ENCODE assay signal across 29 mouse cellular contexts in the genomic region with DNA sequence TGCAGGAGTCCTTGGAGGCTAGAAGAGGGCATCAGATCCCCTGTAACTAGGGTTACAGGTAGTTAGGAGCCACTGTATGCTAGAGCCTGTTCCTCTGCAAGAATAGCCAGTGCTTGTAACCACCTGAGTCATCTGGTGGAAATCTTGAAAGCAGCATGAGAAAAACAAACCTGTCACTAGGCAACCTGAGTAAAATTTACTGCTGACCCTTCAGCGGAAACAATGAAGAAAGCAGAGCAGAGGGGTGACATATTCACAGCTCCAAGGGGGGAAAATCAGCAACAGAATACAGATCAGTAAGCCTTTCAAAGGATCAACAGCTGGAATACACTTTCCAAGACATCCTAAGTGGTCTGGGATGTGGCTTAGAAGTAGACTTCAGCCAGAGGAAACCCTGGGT. TPM values are rescaled to one million over a fixed set of nuclear protein-coding genes. Genes with fewer than 3 reads are reported as not detected.
DNase-seq lines count a peak whose midpoint lies in the region; ATAC-seq and TF ChIP-seq lines count a peak whose summit lies in the region.
"Had no signal": no experiment of that assay in that cellular context is flagged by ENCODE, and none has a peak within 500 bp of the region (broad histone marks: within the 10 kb centered on the region; RNA-seq: fewer than 3 reads in every experiment).

No protein-coding gene starts in this region.

- H3K4me1 ChIP-seq in heart, embryonic 12.5 days (replicated peaks), result peaks cover 12% of the 10 kb centered on the region
- peaks cover 4% of the 10 kb centered on the region; the same call in 1 of the 2 replicates for H3K4me1 ChIP-seq in lung, postnatal 0 days (ENCODE audit: insufficient read depth, low read depth, low read length)
- H3K4me1 ChIP-seq in limb, embryonic 10.5 days, result peaks cover 31% of the 10 kb centered on the region
- no peaks in the 10 kb centered on the region for H3K4me1 ChIP-seq in cerebellum, adult 2 months (ENCODE audit: control insufficient read depth, insufficient read depth, low read length)

- H3K27me3 ChIP-seq in heart, embryonic 12.5 days (replicated peaks), result no peaks in the 10 kb centered on the region
- no peaks in the 10 kb centered on the region for H3K27me3 ChIP-seq in lung, postnatal 0 days (replicated peaks; ENCODE audit: insufficient read depth, low read length)
- no peaks in the 10 kb centered on the region for H3K27me3 ChIP-seq in limb, embryonic 10.5 days (ENCODE audit: low read depth, poor library complexity, severe bottlenecking)
- no peaks in the 10 kb centered on the region for H3K27me3 ChIP-seq in cerebellum, adult 2 months (ENCODE audit: control insufficient read depth, insufficient read depth, low read length)
- H3K27me3 ChIP-seq: embryonic facial prominence, embryonic 13.5 days; forebrain, embryonic 12.5 days; heart, embryonic 13.5 days; hindbrain, embryonic 12.5 days; hindbrain, embryonic 15.5 days; intestine, embryonic 15.5 days had no signal

- TF ChIP-seq EP300 in lung, postnatal 0 days (IDR thresholded peaks at IDR 0.05), result no peak

- no peak overlapping the region for H3K4me3 ChIP-seq in heart, embryonic 12.5 days
- H3K4me3 ChIP-seq in lung, postnatal 0 days (ENCODE audit: low read depth, low read length), result no peak overlapping the region
- no peak overlapping the region for H3K4me3 ChIP-seq in limb, embryonic 10.5 days
- no peak overlapping the region for H3K4me3 ChIP-seq in cerebellum, adult 2 months (replicated peaks; ENCODE audit: insufficient read depth, low read depth, low read length)
- H3K4me3 ChIP-seq: embryonic facial prominence, embryonic 10.5 days; embryonic facial prominence, embryonic 13.5 days; erythroblast, embryonic 14.5 days; forebrain, embryonic 12.5 days; heart, embryonic 13.5 days; hindbrain, embryonic 12.5 days; hindbrain, embryonic 15.5 days; intestine, embryonic 15.5 days had no signal

- H3K36me3 ChIP-seq in heart, embryonic 12.5 days, result no peaks in the 10 kb centered on the region
- no peaks in the 10 kb centered on the region for H3K36me3 ChIP-seq in lung, postnatal 0 days (ENCODE audit: insufficient read depth, low read length)
- H3K36me3 ChIP-seq in limb, embryonic 10.5 days, result no peaks in the 10 kb centered on the region
- H3K36me3 ChIP-seq: embryonic facial prominence, embryonic 10.5 days; embryonic facial prominence, embryonic 13.5 days; forebrain, embryonic 12.5 days; heart, embryonic 13.5 days; hindbrain, embryonic 12.5 days; hindbrain, embryonic 15.5 days; intestine, embryonic 15.5 days had no signal

- no peak for DNase-seq in heart, postnatal 14 days
- DNase-seq in lung, postnatal 0 days (ENCODE audit: low spot score), result peak; percentile 42
- DNase-seq in lung, adult 18-20 months, result no peak
- peak; percentile 59 for DNase-seq in R1 (ENCODE audit: low read depth, low spot score)
- no peak for DNase-seq in limb, embryonic 10.5 days (ENCODE audit: low spot score)
- no peak for DNase-seq in cerebellum, adult 2 months
- DNase-seq: adrenal gland, adult 8-10 months; adrenal gland, postnatal 25 days; B cell, adult 2 months; cerebellum, adult 18-20 months; cerebellum, adult 9-11 months; cerebellum, postnatal 25 days; forebrain, postnatal 0 days; gastrocnemius, postnatal 25 days; heart, adult 18-20 months had no signal

- intact Hi-C loops in heart, postnatal 14 days (cut with DNase I), result no loop called here

- peaks cover 2% of the 10 kb centered on the region for H3K9me3 ChIP-seq in heart, embryonic 12.5 days (replicated peaks)
- no peaks in the 10 kb centered on the region for H3K9me3 ChIP-seq in lung, postnatal 0 days (ENCODE audit: low read length)
- H3K9me3 ChIP-seq in limb, embryonic 10.5 days (replicated peaks), result no peaks in the 10 kb centered on the region
- H3K9me3 ChIP-seq: embryonic facial prominence, embryonic 10.5 days; embryonic facial prominence, embryonic 13.5 days; hindbrain, embryonic 12.5 days; hindbrain, embryonic 15.5 days; intestine, embryonic 15.5 days had no signal

- no peak for TF ChIP-seq CTCF in lung, postnatal 0 days (IDR thresholded peaks at IDR 0.05)
- TF ChIP-seq CTCF in cerebellum, adult 2 months (IDR thresholded peaks at IDR 0.05; ENCODE audit: borderline replicate concordance, insufficient read depth, low read depth, low read length), result no peak

- ATAC-seq in heart, embryonic 12.5 days (ENCODE audit: insufficient number of reproducible peaks, low FRiP score), result no peak
- ATAC-seq in lung, postnatal 0 days, result no peak
- ATAC-seq in cerebellum, adult (ENCODE audit: insufficient number of reproducible peaks, low FRiP score, low TSS enrichment), result no peak
- ATAC-seq: activated CD4-positive, CD25-positive, alpha-beta regulatory T cell, adult 4 months; forebrain, postnatal 0 days; intestine, embryonic 15.5 days had no signal

- 0 out of 2 replicates have a peak overlapping the region, but pooled peaks have one; percentile 8 for H3K9ac ChIP-seq in heart, embryonic 12.5 days
- no peak overlapping the region for H3K9ac ChIP-seq in lung, postnatal 0 days (replicated peaks; ENCODE audit: low read depth)
- H3K9ac ChIP-seq: embryonic facial prominence, embryonic 13.5 days; forebrain, embryonic 12.5 days; forebrain, postnatal 0 days; heart, embryonic 13.5 days; hindbrain, embryonic 12.5 days; hindbrain, embryonic 15.5 days; intestine, embryonic 15.5 days had no signal

- H3K27ac ChIP-seq in heart, embryonic 12.5 days (ENCODE audit: poor library complexity, severe bottlenecking), result no peak overlapping the region
- H3K27ac ChIP-seq in lung, postnatal 0 days (ENCODE audit: low read length), result no peak overlapping the region
- H3K27ac ChIP-seq in limb, embryonic 10.5 days, result 0 out of 2 replicates have a peak overlapping the region, but pooled peaks have one; percentile 19
- H3K27ac ChIP-seq in cerebellum, adult 2 months (ENCODE audit: insufficient read depth, low read length), result no peak overlapping the region
- H3K27ac ChIP-seq: embryonic facial prominence, embryonic 10.5 days; embryonic facial prominence, embryonic 13.5 days; forebrain, embryonic 12.5 days; heart, embryonic 13.5 days; hindbrain, embryonic 12.5 days; hindbrain, embryonic 15.5 days; intestine, embryonic 15.5 days had no signal

- WGBS in heart, embryonic 12.5 days, result 52% methylated on average over 1 of the region's 1 CpGs
- 33% methylated on average over 1 of the region's 1 CpGs for WGBS in lung, postnatal 0 days
- 26% methylated on average over 1 of the region's 1 CpGs for WGBS in limb, embryonic 10.5 days
- 27% methylated on average over 1 of the region's 1 CpGs for WGBS in cerebellum, adult 2 months

- H3K4me2 ChIP-seq in heart, embryonic 12.5 days, result no peak overlapping the region
- H3K4me2 ChIP-seq in lung, postnatal 0 days (replicated peaks; ENCODE audit: low read depth, low read length), result no peak overlapping the region
- H3K4me2 ChIP-seq: embryonic facial prominence, embryonic 13.5 days; forebrain, embryonic 12.5 days; heart, embryonic 13.5 days; hindbrain, embryonic 12.5 days; hindbrain, embryonic 15.5 days; intestine, embryonic 15.5 days had no signal

- TF ChIP-seq POLR2A in cerebellum, adult 2 months (IDR thresholded peaks at IDR 0.05; ENCODE audit: borderline replicate concordance, insufficient read depth, low read length), result no peak

RNA-seq across cellular contexts. Expression of gene Parp16, which starts 16.4 kb away (rescaled TPM):
- 5.0 and 5.8 TPM in 2 replicates for polyA plus RNA-seq in heart, embryonic 12.5 days (2016; fragmentation: Nextera tagmentation; extraction: Ambion mirVana)
- total RNA-seq in heart, postnatal 14 days (2021), result 1 to 10 TPM; 3.4 to 3.6 TPM
- 5.3 and 5.4 TPM in 2 replicates for polyA plus RNA-seq in lung, postnatal 0 days (2015; fragmentation: Nextera tagmentation; extraction: Ambion mirVana)
- polyA plus RNA-seq in limb, embryonic 10.5 days (2016; fragmentation: Nextera tagmentation; extraction: Ambion mirVana), result 8.7 and 9.0 TPM in 2 replicates
- 5.7 and 6.6 TPM in 2 replicates for polyA plus RNA-seq in cerebellum, adult 2 months (2012; rRNA removed)

RNA-seq across cellular contexts. Expression of gene Cilp, which starts 53.4 kb away (rescaled TPM):
- 0.17 TPM in 1 of 2 replicates, not detected in the other for polyA plus RNA-seq in heart, embryonic 12.5 days (2016; fragmentation: Nextera tagmentation; extraction: Ambion mirVana)
- 1 to 10 TPM; 6.2 to 6.6 TPM for total RNA-seq in heart, postnatal 14 days (2021)
- polyA plus RNA-seq in lung, postnatal 0 days (2015; fragmentation: Nextera tagmentation; extraction: Ambion mirVana), result 0.08 and 0.13 TPM in 2 replicates
- 0.05 and 0.06 TPM in 2 replicates for polyA plus RNA-seq in limb, embryonic 10.5 days (2016; fragmentation: Nextera tagmentation; extraction: Ambion mirVana)
- polyA plus RNA-seq in cerebellum, adult 2 months (2012; rRNA removed), result 0.10 and 0.17 TPM in 2 replicates
- total RNA-seq: CH12.LX; hematopoietic stem cell, adult 5-6 weeks; MEL had no signal
- polyA plus RNA-seq: activated CD4-positive, CD25-positive, alpha-beta regulatory T cell, adult 4 months; erythroblast, embryonic 14.5 days; heart, embryonic 13.5 days had no signal

Comparison
In these comparisons a context has a peak if more than half of its experiments do, and no peak if none do; other contexts are left out.
1. DNase-seq: peak in lung, postnatal 0 days (single experiment) and R1 (single experiment); none in heart, postnatal 14 days (0 of 2), lung, adult 18-20 months (0 of 2), limb, embryonic 10.5 days (single experiment) and cerebellum, adult 2 months (0 of 2).